Mouse (Mus musculus) MEL (cell line): Measurements from ENCODE around the gene Myt1l.

Experiments used
- CHD2 ChIP-seq: IDR thresholded peaks from 2 replicates; pipeline ENCODE4 v1.6.1; 2011; ENCODE audit warnings: low read length, improper control_type of control experiment
- GABPA ChIP-seq: IDR thresholded peaks from 2 replicates; pipeline ENCODE4 v1.6.1; 2012; ENCODE audit warnings: low read depth, mild to moderate bottlenecking, inconsistent platforms, low read length, improper control_type of control experiment, moderate library complexity
- MAZ ChIP-seq: IDR thresholded peaks from 2 replicates; pipeline ENCODE4 v1.6.1; 2012; ENCODE audit warnings: low read depth, mild to moderate bottlenecking, inconsistent platforms, low read length, improper control_type of control experiment
- POLR2A ChIP-seq, 2 experiments: IDR thresholded peaks; 2 replicates each; pipeline ENCODE4 v1.6.1; 2011 to 2012; ENCODE audit warnings: low read length in 2 of 2, mild to moderate bottlenecking in 2 of 2, control low read depth in 1 of 2, improper control_type of control experiment in 1 of 2, low read depth in 1 of 2, moderate library complexity in 1 of 2; ENCODE audit not compliant: control insufficient read depth in 1 of 2, insufficient read depth in 1 of 2, poor library complexity in 1 of 2
- TCF12 ChIP-seq: IDR thresholded peaks from 2 replicates; pipeline ENCODE4 v1.6.1; 2014; ENCODE audit warnings: low read depth, mild to moderate bottlenecking, inconsistent platforms, low read length, improper control_type of control experiment, moderate library complexity

DNA sequence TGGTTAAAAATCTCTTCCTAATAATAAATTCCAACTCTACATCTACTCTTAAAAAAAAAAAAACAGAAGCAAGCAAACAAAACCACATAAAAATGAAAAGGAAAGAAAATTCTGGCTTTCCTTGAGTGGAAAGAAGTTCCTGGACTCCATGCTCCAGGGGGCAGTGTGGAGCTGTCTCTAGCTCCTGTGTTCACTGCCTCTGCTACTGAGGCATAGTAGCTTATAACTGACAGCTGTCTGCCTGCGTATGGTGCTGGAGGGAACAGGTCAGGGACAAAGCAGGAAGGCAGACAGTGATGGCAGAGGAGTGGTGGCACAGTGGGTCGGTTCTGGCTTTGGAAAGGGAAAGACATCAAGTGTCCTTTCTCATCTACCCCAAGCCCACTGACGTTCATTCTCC, 398.7 kb downstream of the Myt1l start:
- TF ChIP-seq MAZ = no peak
- TF ChIP-seq CHD2 = no peak
- TF ChIP-seq TCF12 = no peak
- TF ChIP-seq POLR2A (IDR thresholded peaks at IDR 0.05; ENCODE audit: control insufficient read depth in 1 of 2, insufficient read depth in 1 of 2, low read depth in 1 of 2, low read length in 2 of 2, poor library complexity in 1 of 2) = no peak
- TF ChIP-seq GABPA = no peak
